Mouse (Mus musculus): ENCODE data around the gene Blzf1.

DNA sequence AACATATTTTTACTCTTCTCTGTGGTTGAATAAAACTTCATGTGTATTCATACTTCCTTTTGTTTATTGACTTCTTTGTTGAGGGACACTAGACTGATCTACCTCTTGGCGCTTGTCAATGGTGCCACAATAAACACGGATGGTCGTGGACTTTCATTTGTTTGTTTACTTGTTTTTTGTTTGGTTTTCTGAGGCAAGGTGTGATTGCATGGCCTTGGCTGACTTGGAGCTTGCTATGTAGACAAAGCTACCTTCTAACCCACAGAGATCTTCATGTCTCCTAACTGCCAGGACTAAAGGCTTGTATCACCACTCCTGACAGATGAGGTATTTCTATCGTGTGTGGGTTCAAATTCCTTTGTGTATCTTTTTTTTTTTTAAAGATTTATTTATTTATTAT, 16.9 kb upstream of the Blzf1 start:
- TF ChIP-seq HCFC1 (IDR thresholded peaks at IDR 0.05; ENCODE audit: borderline replicate concordance, insufficient read depth, low read length) (no peak), CHD2 (IDR thresholded peaks at IDR 0.05; ENCODE audit: low read depth, low read length) (no peak), ZNF384 (IDR thresholded peaks at IDR 0.05; ENCODE audit: low read depth, low read length) (no peak), MAFK (IDR thresholded peaks at IDR 0.05; ENCODE audit: insufficient read depth, low read depth, low read length) (no peak), ZC3H11A (IDR thresholded peaks at IDR 0.05; ENCODE audit: borderline replicate concordance, low read depth, low read length) (no peak)

Data from ES-E14 (cell line).